Mouse (Mus musculus) liver, embryonic 14.5 days (tissue): Measurements from ENCODE around the gene Podxl2.

Experiments used
- CTCF ChIP-seq: IDR thresholded peaks from 2 replicates; pipeline ENCODE4 v1.5.1; 2016; ENCODE audit warnings: antibody characterized with exemption, low read depth, control low read depth
- EP300 ChIP-seq: IDR thresholded peaks from 2 replicates; pipeline ENCODE4 v1.6.1; 2016; ENCODE audit warnings: antibody characterized with exemption, low read depth

DNA sequence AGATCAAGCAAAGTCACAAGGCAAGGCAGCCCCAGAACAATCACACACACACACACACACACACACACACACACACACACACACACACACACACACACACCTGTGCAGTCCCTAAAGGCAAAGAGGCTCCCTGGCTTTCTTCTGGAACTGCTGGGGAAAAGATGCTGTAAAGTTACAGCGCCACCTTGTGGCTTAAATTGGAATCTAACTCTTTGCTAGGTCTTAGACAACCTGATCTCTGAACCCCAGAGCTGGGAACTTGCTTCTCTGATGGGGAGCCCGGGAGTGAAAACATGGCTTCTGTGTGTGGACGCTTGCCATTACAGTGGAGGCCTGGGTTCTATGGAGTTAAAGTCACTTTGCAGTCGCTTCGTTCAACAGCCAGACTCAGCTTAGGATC, 19.2 kb downstream of the Podxl2 start:
- TF ChIP-seq CTCF (peak; percentile 91), EP300 (no peak)
